Mouse (Mus musculus) frontal cortex, postnatal 25 days (tissue): Measurements from ENCODE around the gene Olfr410.

ENCODE experiments used
- DNase-seq, 2 experiments: peaks; one replicate each; pipeline ENCODE4 v3.0.0; 2022; ENCODE audit warnings: low spot score in 2 of 2

The Olfr410 gene

GRCm38 (mm10) chr11:74337931-74338330 lies at the start of gene Olfr410:
Gene Olfr410 (minus strand): TSS chr11:74338031.
- no peak for DNase-seq

- DNase-seq = no peak
Measured at GRCm38 (mm10) chr11:74387203-74387602, 49.4 kb upstream of the Olfr410 start.

GRCm38 (mm10) chr11:74385674-74386073 lies 47.8 kb upstream of the Olfr410 start:
- DNase-seq = no peak

- DNase-seq = no peak
Measured at GRCm38 (mm10) chr11:74379166-74379873, 41.5 kb upstream of the Olfr410 start.

DNA sequence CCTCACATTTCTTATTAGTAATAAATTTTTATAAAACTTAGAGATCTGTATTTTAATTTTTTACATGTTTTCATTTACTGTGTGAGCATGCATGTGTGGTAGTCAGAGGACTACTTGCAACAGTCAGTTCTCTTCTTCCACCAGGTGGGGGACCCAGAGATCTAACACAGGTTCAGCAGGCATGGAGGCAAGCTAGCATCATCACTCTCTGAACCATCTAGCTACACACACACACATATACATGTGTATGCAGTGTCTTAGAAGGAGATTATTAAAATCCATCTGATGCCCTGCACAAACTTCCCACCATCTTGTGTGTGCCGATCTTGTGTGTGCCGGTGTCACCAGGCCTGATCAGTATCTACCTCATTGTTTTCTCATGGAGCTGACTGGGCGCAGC lies 39.0 kb upstream of the Olfr410 start:
- peak; percentile 36 to 60 for DNase-seq

- peak; percentile 81 to 88 for DNase-seq
Measured at GRCm38 (mm10) chr11:74371393-74372100, 33.7 kb upstream of the Olfr410 start.

DNA sequence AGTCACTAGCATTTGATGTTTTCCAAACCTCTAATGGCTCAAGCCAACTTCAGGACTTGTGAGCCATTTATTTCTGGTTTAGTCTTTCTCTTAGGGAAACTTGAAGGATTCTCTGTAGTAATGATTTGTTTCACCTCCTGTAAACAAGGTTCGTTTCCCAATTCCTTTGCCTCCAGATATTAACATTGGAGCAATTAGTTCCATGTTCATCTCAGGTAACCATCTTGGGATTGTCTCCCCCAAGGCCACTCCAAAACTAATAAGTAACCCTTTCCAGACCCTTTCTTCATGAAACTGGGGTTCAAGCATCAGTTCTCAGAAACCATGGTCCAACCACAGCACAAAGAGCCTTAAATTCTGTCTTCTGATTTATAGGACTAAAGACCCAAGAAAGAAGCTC lies 23.9 kb upstream of the Olfr410 start, which contains the start of gene Olfr412:
TSS of gene Olfr412 (plus strand) at position 301 of the 400 bp plus-strand sequence.
- DNase-seq = no peak

- no peak for DNase-seq
Measured at GRCm38 (mm10) chr11:74352550-74352949, 14.7 kb upstream of the Olfr410 start, which contains the start of gene Olfr411. Gene Olfr411 (minus strand): TSS chr11:74352650.

DNA sequence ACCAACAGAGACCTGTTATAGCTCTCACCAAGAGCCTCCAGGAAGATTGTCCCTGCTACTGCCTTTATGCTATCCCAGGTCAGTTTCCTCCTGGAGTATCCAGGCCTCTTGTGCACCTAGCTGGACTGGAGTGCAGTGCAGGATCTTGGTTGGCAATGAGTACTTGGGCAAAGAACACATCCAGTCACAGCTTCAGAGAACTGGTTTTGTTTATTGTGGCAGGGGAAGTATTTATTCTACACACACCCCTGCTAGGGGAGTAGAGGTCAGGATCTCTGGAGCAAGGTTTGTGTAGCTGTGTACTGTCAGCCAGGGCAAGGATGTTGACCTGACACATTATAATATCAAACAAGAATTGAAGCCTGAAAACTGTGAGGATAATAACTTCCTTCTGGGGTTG lies 9.1 kb downstream of the Olfr410 start:
- no peak for DNase-seq

- no peak for DNase-seq
Measured at GRCm38 (mm10) chr11:74326044-74326443, 11.8 kb downstream of the Olfr410 start.

GRCm38 (mm10) chr11:74287256-74287655 lies 50.6 kb downstream of the Olfr410 start:
- DNase-seq = no peak

DNA sequence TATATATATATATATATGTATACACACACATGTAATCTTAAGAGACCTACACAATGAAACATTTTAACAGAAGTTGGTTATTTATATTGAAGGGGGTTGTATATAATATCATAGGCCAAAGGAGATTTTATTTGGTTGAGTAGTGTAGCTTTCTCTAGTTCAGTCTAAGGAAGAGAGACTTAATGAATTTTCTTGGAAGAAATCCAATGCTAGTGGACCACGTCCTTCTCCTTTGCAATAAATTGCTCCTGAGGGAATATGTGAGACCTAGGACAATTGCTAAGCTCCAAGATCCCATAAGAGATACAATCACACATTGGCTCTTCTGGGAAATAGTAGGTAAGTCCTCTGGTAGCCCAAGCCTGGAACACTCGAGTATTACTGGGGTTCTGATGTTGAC lies 54.4 kb downstream of the Olfr410 start, which contains the start of gene Olfr59:
TSS of gene Olfr59 (plus strand) at position 301 of the 400 bp plus-strand sequence.
- DNase-seq = no peak
